In the genomic region with DNA sequence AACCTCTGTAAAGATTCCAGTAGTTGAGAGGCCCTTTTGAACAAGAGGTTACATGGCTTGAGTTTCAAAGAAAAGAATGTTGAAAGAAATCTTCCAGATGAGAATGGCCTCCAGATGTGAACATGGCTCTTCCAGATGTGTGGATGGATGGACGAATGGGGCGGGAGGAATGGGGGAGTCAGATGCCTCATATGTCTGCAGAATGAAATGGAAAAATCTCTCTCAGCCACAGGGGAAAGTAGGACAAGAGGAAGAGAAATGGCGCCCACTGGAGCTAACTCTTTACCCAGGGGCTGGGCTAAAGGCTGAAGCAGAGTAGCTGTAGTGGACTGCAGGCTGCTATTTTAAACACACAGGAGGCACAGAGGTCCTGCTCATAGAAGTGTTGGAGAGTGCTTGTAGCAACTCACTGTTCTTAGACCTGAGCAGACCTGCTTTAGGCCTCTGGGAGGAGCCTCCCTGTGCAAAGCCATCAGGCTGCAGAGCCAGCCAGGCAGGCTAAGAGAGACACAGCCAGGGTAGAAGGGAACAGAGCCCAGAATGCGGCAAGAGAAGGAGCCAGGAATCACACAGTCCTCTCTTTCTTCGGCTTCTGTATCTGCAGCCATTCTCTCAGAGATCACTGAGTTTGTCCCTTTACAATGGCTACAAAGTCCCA, we compare ENCODE assay signal across 7 mouse cellular contexts. TPM values are rescaled to one million over a fixed set of nuclear protein-coding genes. Genes with fewer than 3 reads are reported as not detected.
DNase-seq lines count a peak whose midpoint lies in the region; ATAC-seq lines count a peak whose summit lies in the region.

No protein-coding gene starts in this region.

- no peak overlapping the region for H3K9ac ChIP-seq in embryonic facial prominence, embryonic 11.5 days (replicated peaks; ENCODE audit: low read length)
- no peak overlapping the region for H3K9ac ChIP-seq in heart, embryonic 16.5 days (ENCODE audit: low read length)
- no peak overlapping the region for H3K9ac ChIP-seq in limb, embryonic 12.5 days (replicated peaks)

- H3K9me3 ChIP-seq in embryonic facial prominence, embryonic 11.5 days (replicated peaks; ENCODE audit: control insufficient read depth, low read length): no peaks in the 10 kb centered on the region
- no peaks in the 10 kb centered on the region for H3K9me3 ChIP-seq in heart, embryonic 16.5 days (replicated peaks; ENCODE audit: control insufficient read depth, low read length)
- H3K9me3 ChIP-seq in limb, embryonic 12.5 days: no peaks in the 10 kb centered on the region

- 61% methylated on average over 5 of the region's 5 CpGs for WGBS in embryonic facial prominence, embryonic 11.5 days
- 60% methylated on average over 5 of the region's 5 CpGs for WGBS in heart, embryonic 16.5 days
- WGBS in limb, embryonic 12.5 days: 42% methylated on average over 5 of the region's 5 CpGs

- ATAC-seq in embryonic facial prominence, embryonic 11.5 days (replicated peaks; ENCODE audit: insufficient number of reproducible peaks, low FRiP score, low TSS enrichment, low read depth): peak; percentile 44; the same call in 1 of the 2 replicates
- ATAC-seq in heart, embryonic 16.5 days (replicated peaks; ENCODE audit: extremely low read depth, insufficient read depth, low FRiP score): peak; percentile 49
- ATAC-seq in limb, embryonic 12.5 days (ENCODE audit: insufficient number of reproducible peaks, insufficient read depth, low FRiP score, low TSS enrichment, low read depth): peak; percentile 56; the same call in 1 of the 2 replicates

- H3K4me3 ChIP-seq in embryonic facial prominence, embryonic 11.5 days (ENCODE audit: low read depth, low read length): no peak overlapping the region
- H3K4me3 ChIP-seq in heart, embryonic 16.5 days (ENCODE audit: low read length): no peak overlapping the region
- no peak overlapping the region for H3K4me3 ChIP-seq in limb, embryonic 12.5 days (replicated peaks)

- H3K27me3 ChIP-seq in embryonic facial prominence, embryonic 11.5 days (ENCODE audit: control insufficient read depth, insufficient read depth, low read length): no peaks in the 10 kb centered on the region
- H3K27me3 ChIP-seq in heart, embryonic 16.5 days (ENCODE audit: control insufficient read depth, insufficient read depth, low read length): no peaks in the 10 kb centered on the region
- H3K27me3 ChIP-seq in limb, embryonic 12.5 days: no peaks in the 10 kb centered on the region

- no peak overlapping the region for H3K4me2 ChIP-seq in embryonic facial prominence, embryonic 11.5 days (ENCODE audit: low read depth, low read length)
- H3K4me2 ChIP-seq in heart, embryonic 16.5 days (ENCODE audit: low read depth, low read length): no peak overlapping the region
- H3K4me2 ChIP-seq in limb, embryonic 12.5 days: no peak overlapping the region

- H3K4me1 ChIP-seq in embryonic facial prominence, embryonic 11.5 days (ENCODE audit: control insufficient read depth, insufficient read depth, low read length): no peaks in the 10 kb centered on the region
- peaks cover 7% of the 10 kb centered on the region; the same call in 1 of the 2 replicates for H3K4me1 ChIP-seq in heart, embryonic 16.5 days (ENCODE audit: control insufficient read depth, insufficient read depth, low read length)
- H3K4me1 ChIP-seq in limb, embryonic 12.5 days (replicated peaks): peaks cover 28% of the 10 kb centered on the region

- H3K27ac ChIP-seq in embryonic facial prominence, embryonic 11.5 days (replicated peaks; ENCODE audit: low read depth, low read length): peak overlapping the region; percentile 11
- peak overlapping the region; percentile 61 for H3K27ac ChIP-seq in heart, embryonic 16.5 days (ENCODE audit: low read length)
- H3K27ac ChIP-seq in limb, embryonic 12.5 days: peak overlapping the region; percentile 93

- DNase-seq in adipocyte (ENCODE audit: low spot score): peak; percentile 65
- DNase-seq in embryonic facial prominence, embryonic 11.5 days (ENCODE audit: low spot score): peak; percentile 73
- no peak for DNase-seq in thymus, postnatal 4 days
- DNase-seq in spleen, postnatal 14 days (ENCODE audit: low spot score in 2 of 2): no peak
- no peak for DNase-seq in adrenal gland, adult (ENCODE audit: inconsistent age in 2 of 2, low spot score in 1 of 2)

- no peaks in the 10 kb centered on the region for H3K36me3 ChIP-seq in embryonic facial prominence, embryonic 11.5 days (replicated peaks; ENCODE audit: control insufficient read depth, insufficient read depth, low read depth, low read length)
- H3K36me3 ChIP-seq in heart, embryonic 16.5 days (ENCODE audit: control insufficient read depth, insufficient read depth): no peaks in the 10 kb centered on the region
- H3K36me3 ChIP-seq in limb, embryonic 12.5 days: no peaks in the 10 kb centered on the region

RNA-seq across cellular contexts. Expression of gene Pbp2, which starts 23.9 kb away (rescaled TPM):
- polyA plus RNA-seq in embryonic facial prominence, embryonic 11.5 days (2014; fragmentation: Nextera tagmentation; extraction: Ambion mirVana): not detected in 2 replicates
- polyA plus RNA-seq in heart, embryonic 16.5 days (2015; fragmentation: Nextera tagmentation; extraction: Ambion mirVana): not detected in 2 replicates
- 0.17 TPM in 1 of 2 replicates, not detected in the other for polyA plus RNA-seq in limb, embryonic 12.5 days (2016; fragmentation: Nextera tagmentation; extraction: Ambion mirVana)

RNA-seq across cellular contexts. Expression of gene Emp1, which starts 28.2 kb away (rescaled TPM):
- polyA plus RNA-seq in embryonic facial prominence, embryonic 11.5 days (2014; fragmentation: Nextera tagmentation; extraction: Ambion mirVana): 6.6 and 7.3 TPM in 2 replicates
- polyA plus RNA-seq in heart, embryonic 16.5 days (2015; fragmentation: Nextera tagmentation; extraction: Ambion mirVana): 48.5 and 51.9 TPM in 2 replicates
- polyA plus RNA-seq in limb, embryonic 12.5 days (2016; fragmentation: Nextera tagmentation; extraction: Ambion mirVana): 38.0 and 39.4 TPM in 2 replicates

Comparison
In these comparisons a context has a peak if more than half of its experiments do, and no peak if none do; other contexts are left out.
1. DNase-seq: peak in adipocyte (single experiment) and embryonic facial prominence, embryonic 11.5 days (single experiment); none in thymus, postnatal 4 days (single experiment), spleen, postnatal 14 days (0 of 2) and adrenal gland, adult (0 of 2).
2. H3K27ac ChIP-seq: peak in every context shown above with its lines; median percentile 93 in limb, embryonic 12.5 days; 61 in heart, embryonic 16.5 days; 11 in embryonic facial prominence, embryonic 11.5 days.
3. Peak in every context shown above with its lines, with median percentiles within 50 percentile points of each other: ATAC-seq.